Mouse (Mus musculus) v-Abl transformed pro-B cells (cell line): ENCODE measurements at regions not wholly inside any gene's neighbourhood (a gene's known extent, or its start where the extent isn't known, plus 50 kb on each side); places are given as distances from the start of the nearest gene placed in this dataset.
"Not testable (repeated sequence)": the region's sequence is repeated elsewhere in the genome, so short reads cannot be mapped to it uniquely, and the experiment has no call there.

ENCODE experiments used
- in situ Hi-C, 2 experiments: fragments of 400-800 bp; cut with MboI; formaldehyde crosslinking; loops; one replicate each; pipeline ENCODE4 v1.15.1; 2025; ENCODE audit not compliant: unreplicated experiment in 2 of 2

- in situ Hi-C loops = not testable (repeated sequence)
These were observed 139.7 kb downstream of the Tex13c3 start for GRCm38 (mm10) chrX:19341231-19342007.

DNA sequence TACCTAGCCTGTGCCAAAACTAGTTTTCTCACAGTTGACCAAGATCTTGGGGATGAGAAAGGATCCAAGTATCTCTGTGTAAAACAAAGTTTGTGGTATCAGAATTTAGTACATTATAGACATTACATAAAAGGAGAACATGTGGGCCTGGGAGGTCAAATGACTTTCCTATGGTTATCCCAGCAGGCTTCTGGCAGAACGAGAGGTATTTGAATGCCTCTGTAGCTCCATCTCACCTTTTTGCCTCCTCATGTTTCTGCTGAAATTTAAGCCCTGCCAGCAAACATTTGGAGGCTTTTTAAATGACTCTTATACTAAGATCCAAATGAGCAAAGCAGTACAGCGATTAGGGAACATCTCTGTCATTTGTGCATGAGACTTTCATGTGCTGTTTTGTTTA, 167.8 kb downstream of the Tex13c3 start:
- in situ Hi-C loops = no loop called here

GRCm38 (mm10) chrX:19311809-19312559, 169.1 kb downstream of the Tex13c3 start:
- in situ Hi-C loops = no loop called here

DNA sequence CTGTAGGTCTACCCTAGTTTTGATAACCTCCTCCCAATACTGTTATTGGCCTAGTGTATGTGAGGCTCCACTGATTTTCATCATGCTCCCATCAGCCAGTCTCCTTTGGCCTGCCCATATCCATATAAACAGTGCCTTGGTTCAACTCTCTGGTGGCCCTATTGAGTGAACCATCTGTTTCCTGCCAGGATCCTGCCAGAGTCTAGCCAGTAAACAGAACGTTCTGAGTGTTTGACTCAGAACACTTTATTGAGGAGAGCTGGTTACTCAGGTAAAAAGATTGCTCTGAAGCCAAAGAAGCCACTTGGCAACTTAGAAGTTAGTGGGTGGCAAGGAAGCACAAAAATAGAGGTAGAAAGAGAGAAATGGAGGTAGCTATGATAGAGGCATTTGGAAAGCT, 169.7 kb downstream of the Tex13c3 start:
- in situ Hi-C loops = no loop called here

DNA sequence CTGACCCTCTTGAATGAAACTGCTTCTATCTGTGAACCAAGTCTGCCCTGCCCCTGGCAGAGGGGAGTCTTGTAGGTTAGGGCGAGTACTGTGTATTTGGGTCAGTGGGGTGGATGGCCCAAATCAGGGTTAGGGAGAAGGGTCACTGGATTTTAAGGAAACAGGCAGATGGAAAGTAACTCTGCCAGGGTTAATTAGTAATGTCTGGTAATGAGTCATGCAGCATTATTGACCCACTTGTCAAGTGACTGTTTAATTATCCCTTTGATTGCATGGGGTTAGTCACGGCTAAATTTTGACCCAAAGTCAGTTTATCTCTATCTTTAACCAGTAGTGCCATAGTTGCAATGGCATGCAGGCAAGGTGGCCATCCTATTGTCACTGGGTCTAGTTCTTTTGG, 192.9 kb downstream of the Tex13c3 start:
- in situ Hi-C loops = no loop called here

DNA sequence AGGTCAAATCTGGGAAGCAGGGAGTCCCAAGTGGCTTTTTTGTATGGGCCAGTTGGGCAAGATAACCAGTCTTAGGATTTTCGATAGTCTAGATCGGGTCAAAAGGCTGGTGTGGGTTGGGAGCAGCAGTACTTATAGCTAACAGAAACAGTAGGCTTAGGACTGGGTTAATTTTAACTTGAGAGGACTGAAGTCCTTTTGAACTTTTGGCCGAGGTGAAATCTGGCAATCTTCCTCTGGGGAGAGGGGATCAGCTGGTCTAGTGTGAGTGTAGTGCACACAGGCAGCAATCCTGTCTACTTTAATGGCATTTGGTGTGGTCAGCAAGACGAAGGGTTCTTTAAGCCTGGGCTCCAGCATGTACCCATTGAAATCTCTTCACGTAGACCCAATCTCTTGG, 194.7 kb downstream of the Tex13c3 start:
- in situ Hi-C loops = no loop called here

GRCm38 (mm10) chrX:19285773-19286172, 195.3 kb downstream of the Tex13c3 start:
- in situ Hi-C loops = no loop called here

GRCm38 (mm10) chrX:19283078-19283477, 198.0 kb downstream of the Tex13c3 start:
- in situ Hi-C loops = no loop called here

DNA sequence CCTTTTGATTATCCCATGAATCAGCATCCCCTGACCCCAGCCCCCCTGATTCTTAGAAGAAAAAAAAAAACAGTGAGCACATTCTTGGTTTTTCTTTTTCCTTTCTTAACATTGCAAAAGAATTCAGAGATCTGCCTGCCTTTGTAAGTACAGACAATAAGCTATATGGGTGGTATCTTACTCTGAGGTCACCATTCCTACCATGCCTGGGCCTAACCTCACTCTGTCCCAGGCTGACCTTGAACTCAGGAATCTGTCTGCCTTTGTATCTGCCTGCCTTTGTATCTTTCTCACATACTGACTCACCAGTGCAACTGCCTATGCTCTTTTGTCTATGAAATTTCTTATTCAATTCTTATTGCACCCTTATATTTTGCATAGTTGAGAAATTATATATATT, 216.9 kb downstream of the Tex13c3 start:
- in situ Hi-C loops = no loop called here

- in situ Hi-C loops = no loop called here
These were observed 234.1 kb downstream of the Tex13c3 start for GRCm38 (mm10) chrX:19246777-19247619.

GRCm38 (mm10) chrX:19237738-19238261, 243.3 kb downstream of the Tex13c3 start:
- in situ Hi-C loops = no loop called here

DNA sequence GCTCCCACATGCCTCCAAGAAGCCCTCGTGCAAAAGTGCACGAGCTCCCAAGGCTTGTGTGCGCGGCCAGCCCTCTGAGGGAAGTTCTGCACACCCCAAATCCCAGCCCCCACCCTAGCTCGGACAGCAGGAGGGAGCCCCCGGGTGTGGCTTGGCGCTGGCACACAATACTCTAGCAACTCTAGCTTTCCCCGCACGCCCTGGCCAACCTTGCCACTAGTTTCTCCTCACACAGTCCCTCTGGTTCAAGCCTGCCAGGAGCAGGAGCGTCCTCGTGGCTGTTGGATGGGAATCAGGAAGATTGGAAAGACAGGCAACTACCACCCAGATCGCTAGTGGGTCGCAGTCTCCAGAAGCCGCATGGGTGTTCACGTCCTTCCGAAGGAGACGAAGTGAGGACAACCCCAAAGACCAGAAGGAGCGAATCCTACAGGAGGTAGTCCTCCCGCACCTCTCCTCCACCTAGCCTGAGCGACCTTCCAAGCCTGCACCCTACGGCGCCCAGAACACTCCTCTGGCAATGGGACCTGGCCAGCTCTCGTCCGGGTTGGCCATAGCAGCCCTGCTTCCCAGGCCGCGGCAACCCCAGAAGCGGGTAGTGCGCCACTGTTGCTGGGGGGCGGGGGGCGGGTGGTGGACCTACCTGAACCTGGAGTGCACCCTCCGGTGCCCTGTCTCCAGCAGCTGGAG, 243.9 kb downstream of the Tex13c3 start:
- in situ Hi-C loops = no loop called here

GRCm38 (mm10) chrX:19235449-19235848, 245.7 kb downstream of the Tex13c3 start:
- in situ Hi-C loops = no loop called here

- in situ Hi-C loops = no loop called here
These were observed 249.3 kb downstream of the Tex13c3 start for GRCm38 (mm10) chrX:19231823-19232222.

DNA sequence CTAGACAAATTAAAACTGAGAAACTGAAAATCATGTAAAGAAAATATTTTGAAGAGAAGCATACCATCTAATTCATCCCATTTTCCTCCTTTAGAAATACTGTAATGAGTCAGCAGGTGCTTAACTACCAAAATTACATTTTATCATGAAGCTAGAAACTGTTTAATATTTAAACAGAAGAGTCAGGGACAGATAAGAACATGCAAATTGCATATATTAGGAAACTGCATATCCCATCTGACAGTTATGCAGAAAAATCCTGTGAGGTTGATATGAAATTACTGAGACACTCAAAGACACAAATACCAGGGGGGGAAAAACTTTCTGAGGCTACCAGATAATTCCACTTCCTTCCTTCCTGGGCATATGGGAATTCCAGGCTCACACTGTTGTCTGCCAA, 257.8 kb downstream of the Tex13c3 start:
- in situ Hi-C loops = no loop called here

GRCm38 (mm10) chrX:19220785-19221496, 260.2 kb downstream of the Tex13c3 start:
- in situ Hi-C loops = no loop called here

DNA sequence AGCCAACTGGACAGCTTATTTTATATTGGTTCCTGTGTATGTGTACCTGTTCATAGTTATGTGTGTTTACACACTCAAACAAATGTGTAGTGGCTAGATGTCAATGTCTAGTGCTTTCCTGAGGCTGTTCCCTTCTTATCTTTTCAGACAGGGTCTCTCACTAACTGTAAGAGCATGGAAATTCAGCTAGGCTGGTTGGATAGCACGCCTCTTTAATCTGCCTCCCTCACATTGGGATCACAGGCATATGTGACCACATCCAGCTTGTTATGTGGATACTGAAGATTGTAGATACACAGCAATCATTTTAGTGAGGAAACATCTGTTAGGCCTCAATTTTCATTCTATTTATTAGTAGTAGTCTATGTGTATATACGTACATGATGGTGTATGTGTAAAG, 261.4 kb downstream of the Tex13c3 start:
- in situ Hi-C loops = no loop called here

- in situ Hi-C loops = no loop called here
These were observed 261.8 kb downstream of the Tex13c3 start for GRCm38 (mm10) chrX:19219301-19219700.

- in situ Hi-C loops = no loop called here
These were observed 274.7 kb downstream of the Tex13c3 start for GRCm38 (mm10) chrX:19206420-19206819.

DNA sequence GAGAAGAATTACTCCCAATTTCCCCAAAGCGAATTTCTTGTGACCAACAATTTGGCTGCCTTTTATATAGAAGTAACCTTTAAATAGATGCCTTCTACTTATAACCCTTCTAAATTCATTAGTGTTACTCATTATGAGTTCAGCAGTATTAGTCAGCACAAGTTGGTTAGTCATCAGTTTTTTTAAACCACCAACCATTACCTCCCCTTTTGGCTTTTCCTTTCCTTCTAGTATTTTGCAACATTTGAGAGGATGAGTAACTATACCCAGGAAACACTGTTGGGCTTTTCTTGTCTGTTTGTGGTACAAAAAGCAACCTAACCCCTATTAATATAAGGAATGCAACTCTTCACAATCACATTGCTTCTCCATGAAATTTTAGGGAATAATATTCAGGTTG, 278.6 kb downstream of the Tex13c3 start:
- in situ Hi-C loops = no loop called here
